Mouse (Mus musculus): ENCODE results near the gene Ccsap. TPM values are rescaled to one million over a fixed set of nuclear protein-coding genes. Genes with fewer than 3 reads are reported as not detected.

Ccsap gene
- polyA plus RNA-seq, 1 experiment = 2.3 TPM

GRCm38 (mm10) chr8:123896774-123897173, 36.8 kb upstream of the Ccsap start:
- Histone ChIP-seq H3K36me3 (ENCODE audit: control insufficient read depth, insufficient read depth) (no peaks in the 10 kb centered on the region), H3K27me3 (ENCODE audit: control insufficient read depth, insufficient read depth, insufficient read length) (no peaks in the 10 kb centered on the region), H3K4me3 (peak overlapping the region; percentile 13), H3ac (ENCODE audit: control insufficient read depth, insufficient read length) (no peak overlapping the region), H3K4me2 (ENCODE audit: low read depth) (peak overlapping the region; percentile 57), H3K79me2 (ENCODE audit: control insufficient read depth, insufficient read depth) (peaks cover 6% of the 10 kb centered on the region)
- TF ChIP-seq REST (IDR thresholded peaks at IDR 0.05; ENCODE audit: insufficient read depth, insufficient read length) (no peak), TCF12 (IDR thresholded peaks at IDR 0.05; ENCODE audit: insufficient read depth, poor library complexity, severe bottlenecking) (no peak)

DNA sequence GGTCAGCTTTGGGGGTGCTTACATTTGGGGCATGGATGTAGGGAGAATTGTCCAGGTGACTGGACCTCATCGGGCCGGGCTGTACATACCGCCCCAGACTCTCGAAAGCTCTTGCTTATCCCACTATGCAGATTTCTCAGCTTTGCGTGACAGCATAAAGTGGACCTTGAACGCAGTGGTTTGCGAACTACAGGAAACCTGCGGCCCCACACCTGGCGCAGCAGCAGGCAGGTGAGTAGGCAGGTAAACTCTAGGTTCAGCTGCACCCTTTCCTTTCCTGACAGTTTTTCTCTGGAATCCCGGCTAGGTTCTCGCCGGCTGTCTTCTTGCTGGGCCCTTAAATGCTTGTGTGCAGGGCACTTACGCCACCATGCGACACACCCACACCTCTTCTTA, 36.4 kb upstream of the Ccsap start:
- H3K4me3 ChIP-seq = peak overlapping the region; percentile 13
- no peaks in the 10 kb centered on the region for H3K27me3 ChIP-seq (ENCODE audit: control insufficient read depth, insufficient read depth, insufficient read length)
- no peak for TF ChIP-seq POLR2A (IDR thresholded peaks at IDR 0.05; ENCODE audit: insufficient read length, low read depth)
- no peak for TF ChIP-seq USF1 (IDR thresholded peaks at IDR 0.05; ENCODE audit: low read depth)
- no peaks in the 10 kb centered on the region for H3K36me3 ChIP-seq (ENCODE audit: control insufficient read depth, insufficient read depth)
- H3K79me2 ChIP-seq (ENCODE audit: control insufficient read depth, insufficient read depth) = peaks cover 6% of the 10 kb centered on the region
- peak overlapping the region; percentile 57 for H3K4me2 ChIP-seq (ENCODE audit: low read depth)
- no peak overlapping the region for H3ac ChIP-seq (ENCODE audit: control insufficient read depth, insufficient read length)

DNA sequence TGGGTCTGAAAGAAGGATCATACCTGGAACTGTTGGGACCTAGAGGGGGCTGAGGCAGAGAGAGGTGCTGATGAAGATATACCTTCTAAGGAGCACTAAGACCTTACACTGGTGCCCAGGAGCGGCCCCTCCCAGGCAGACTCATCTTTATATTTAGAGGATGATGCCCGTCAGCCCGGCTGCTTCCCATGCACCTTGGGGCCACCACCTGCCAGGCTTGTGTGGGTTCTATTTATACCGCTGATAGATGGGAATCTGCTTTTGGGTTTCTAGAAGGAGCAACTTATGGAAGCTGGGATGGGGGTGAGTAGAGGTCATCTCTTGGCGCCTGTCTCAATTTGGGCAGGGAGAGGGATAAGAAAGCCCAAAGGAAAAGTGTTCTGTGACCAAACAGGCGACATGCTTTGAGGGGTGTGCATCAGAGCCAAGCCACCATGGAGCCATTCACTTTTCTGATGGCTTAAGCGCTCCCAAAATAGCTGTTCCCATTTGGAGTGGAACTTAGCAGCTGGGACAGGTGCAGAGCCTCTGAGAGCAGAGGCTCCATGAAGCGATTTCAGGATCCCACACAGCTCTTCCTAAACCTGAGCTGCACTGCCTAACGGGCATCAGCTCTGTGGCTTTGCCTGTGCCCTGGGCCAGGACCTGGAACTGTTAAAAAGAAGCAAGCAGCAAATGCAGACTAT, 35.8 kb upstream of the Ccsap start:
- H3K4me2 ChIP-seq (ENCODE audit: low read depth) = peak overlapping the region; percentile 65
- H3K27me3 ChIP-seq (ENCODE audit: control insufficient read depth, insufficient read depth, insufficient read length) = no peaks in the 10 kb centered on the region
- TF ChIP-seq TCF3 (IDR thresholded peaks at IDR 0.05; ENCODE audit: insufficient read length, low read depth) (peak; percentile 37), TCF12 (IDR thresholded peaks at IDR 0.05; ENCODE audit: insufficient read depth, poor library complexity, severe bottlenecking) (peak; percentile 96), MAX (IDR thresholded peaks at IDR 0.05; ENCODE audit: low read depth) (no peak), REST (IDR thresholded peaks at IDR 0.05; ENCODE audit: insufficient read depth, insufficient read length) (no peak), MYOG (IDR thresholded peaks at IDR 0.05; ENCODE audit: control insufficient read depth in 1 of 3, insufficient read depth in 1 of 3, insufficient read length in 2 of 3, low read depth in 2 of 3) (peak; percentile 75 to 98 (median 85)), E2F4 (IDR thresholded peaks at IDR 0.05; ENCODE audit: insufficient read depth) (no peak), MYOD1 (IDR thresholded peaks at IDR 0.05; ENCODE audit: control insufficient read depth in 1 of 3, insufficient read length in 2 of 3, low read depth in 2 of 3) (peak; percentile 89 to 91 (median 89)), USF1 (IDR thresholded peaks at IDR 0.05; ENCODE audit: low read depth) (no peak), SRF (IDR thresholded peaks at IDR 0.05; ENCODE audit: control insufficient read depth, insufficient read length, low read depth) (no peak), POLR2AphosphoS2 (IDR thresholded peaks at IDR 0.05; ENCODE audit: insufficient read length, low read depth) (peak; percentile 24), POLR2A (IDR thresholded peaks at IDR 0.05; ENCODE audit: insufficient read length, low read depth) (peak; percentile 32)
- H3K79me2 ChIP-seq (ENCODE audit: control insufficient read depth, insufficient read depth) = peaks cover 6% of the 10 kb centered on the region
- no peak overlapping the region for H3ac ChIP-seq (ENCODE audit: control insufficient read depth, insufficient read length)
- no peaks in the 10 kb centered on the region for H3K36me3 ChIP-seq (ENCODE audit: control insufficient read depth, insufficient read depth)
- H3K4me3 ChIP-seq = peak overlapping the region; percentile 67

GRCm38 (mm10) chr8:123895230-123895629, 35.2 kb upstream of the Ccsap start:
- no peaks in the 10 kb centered on the region for H3K36me3 ChIP-seq (ENCODE audit: control insufficient read depth, insufficient read depth)
- no peaks in the 10 kb centered on the region for H3K27me3 ChIP-seq (ENCODE audit: control insufficient read depth, insufficient read depth, insufficient read length)
- H3ac ChIP-seq (ENCODE audit: control insufficient read depth, insufficient read length) = no peak overlapping the region
- H3K4me3 ChIP-seq = peak overlapping the region; percentile 67
- H3K4me2 ChIP-seq (ENCODE audit: low read depth) = peak overlapping the region; percentile 65
- no peak for TF ChIP-seq SRF (IDR thresholded peaks at IDR 0.05; ENCODE audit: control insufficient read depth, insufficient read length, low read depth)
- no peak for TF ChIP-seq MAX (IDR thresholded peaks at IDR 0.05; ENCODE audit: low read depth)
- TF ChIP-seq CEBPB (IDR thresholded peaks at IDR 0.05; ENCODE audit: insufficient read depth, poor library complexity, severe bottlenecking) = no peak
- no peak for TF ChIP-seq E2F4 (IDR thresholded peaks at IDR 0.05; ENCODE audit: insufficient read depth)
- peak; percentile 98 for TF ChIP-seq TCF12 (IDR thresholded peaks at IDR 0.05; ENCODE audit: insufficient read depth, poor library complexity, severe bottlenecking)
- peak; percentile 96 to 100 (median 99) for TF ChIP-seq MYOD1 (IDR thresholded peaks at IDR 0.05; ENCODE audit: control insufficient read depth in 1 of 3, insufficient read length in 2 of 3, low read depth in 2 of 3)
- peak; percentile 97 to 99 (median 99) for TF ChIP-seq MYOG (IDR thresholded peaks at IDR 0.05; ENCODE audit: control insufficient read depth in 1 of 3, insufficient read depth in 1 of 3, insufficient read length in 2 of 3, low read depth in 2 of 3)
- TF ChIP-seq TCF3 (IDR thresholded peaks at IDR 0.05; ENCODE audit: insufficient read length, low read depth) = peak; percentile 96
- no peak for TF ChIP-seq POLR2AphosphoS2 (IDR thresholded peaks at IDR 0.05; ENCODE audit: insufficient read length, low read depth)
- TF ChIP-seq USF1 (IDR thresholded peaks at IDR 0.05; ENCODE audit: low read depth) = no peak
- no peak for TF ChIP-seq POLR2A (IDR thresholded peaks at IDR 0.05; ENCODE audit: insufficient read length, low read depth)
- no peak for TF ChIP-seq REST (IDR thresholded peaks at IDR 0.05; ENCODE audit: insufficient read depth, insufficient read length)
- H3K79me2 ChIP-seq (ENCODE audit: control insufficient read depth, insufficient read depth) = peaks cover 6% of the 10 kb centered on the region

DNA sequence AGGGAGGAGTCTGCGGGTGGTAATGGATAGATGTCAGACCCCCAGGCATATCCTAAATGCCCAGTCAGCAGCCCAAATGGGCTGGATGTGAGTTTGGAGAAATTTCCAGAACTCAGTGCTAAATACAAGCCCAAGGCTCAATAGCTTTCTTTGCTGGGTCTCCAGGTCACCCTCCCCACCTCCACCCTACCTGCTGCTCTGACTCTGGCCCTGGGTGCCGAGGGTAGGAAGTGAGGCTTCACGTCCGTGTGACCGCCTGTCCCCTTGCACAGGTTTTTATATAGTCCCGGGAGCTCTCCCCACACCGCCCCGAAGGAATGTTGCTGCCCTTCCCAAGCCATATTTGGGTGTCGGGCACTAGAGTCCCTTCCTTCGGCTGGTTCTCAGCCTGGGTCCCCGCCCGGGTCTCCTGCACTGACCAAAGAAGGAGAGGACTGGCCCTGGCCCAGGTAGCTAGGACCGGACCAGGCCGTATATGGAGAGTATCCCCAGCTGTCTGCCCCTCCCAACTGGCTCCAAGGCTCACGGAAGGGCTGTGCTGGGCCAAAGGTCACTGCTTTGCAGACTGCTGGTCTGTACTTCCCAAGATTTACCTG, 34.6 kb upstream of the Ccsap start, which contains the start of gene Acta1:
Acta1 (minus strand) TSS at position 250 of the 596 bp plus-strand sequence.
- Histone ChIP-seq H3K79me2 (ENCODE audit: control insufficient read depth, insufficient read depth) (peaks cover 6% of the 10 kb centered on the region), H3K4me2 (ENCODE audit: low read depth) (peak within 1 kb of the TSS; percentile 65), H3ac (ENCODE audit: control insufficient read depth, insufficient read length) (no peak within 1 kb of the TSS), H3K36me3 (ENCODE audit: control insufficient read depth, insufficient read depth) (no peaks in the 10 kb centered on the region), H3K27me3 (ENCODE audit: control insufficient read depth, insufficient read depth, insufficient read length) (no peaks in the 10 kb centered on the region), H3K4me3 (peak within 1 kb of the TSS; percentile 67)
- no peak for TF ChIP-seq CEBPB (IDR thresholded peaks at IDR 0.05; ENCODE audit: insufficient read depth, poor library complexity, severe bottlenecking)
- TF ChIP-seq MYOG (IDR thresholded peaks at IDR 0.05; ENCODE audit: control insufficient read depth in 1 of 3, insufficient read depth in 1 of 3, insufficient read length in 2 of 3, low read depth in 2 of 3) = peak; percentile 26 to 83 (median 61)
- TF ChIP-seq REST (IDR thresholded peaks at IDR 0.05; ENCODE audit: insufficient read depth, insufficient read length) = no peak
- TF ChIP-seq POLR2A (IDR thresholded peaks at IDR 0.05; ENCODE audit: insufficient read length, low read depth) = peak; percentile 90
- no peak for TF ChIP-seq USF1 (IDR thresholded peaks at IDR 0.05; ENCODE audit: low read depth)
- peak; percentile 98 for TF ChIP-seq SRF (IDR thresholded peaks at IDR 0.05; ENCODE audit: control insufficient read depth, insufficient read length, low read depth)
- TF ChIP-seq TCF3 (IDR thresholded peaks at IDR 0.05; ENCODE audit: insufficient read length, low read depth) = no peak
- TF ChIP-seq E2F4 (IDR thresholded peaks at IDR 0.05; ENCODE audit: insufficient read depth) = no peak
- no peak for TF ChIP-seq MAX (IDR thresholded peaks at IDR 0.05; ENCODE audit: low read depth)
- peak in 2 of 3 experiments; percentile 46 to 47 for TF ChIP-seq MYOD1 (IDR thresholded peaks at IDR 0.05; ENCODE audit: control insufficient read depth in 1 of 3, insufficient read length in 2 of 3, low read depth in 2 of 3)
- no peak for TF ChIP-seq TCF12 (IDR thresholded peaks at IDR 0.05; ENCODE audit: insufficient read depth, poor library complexity, severe bottlenecking)
- peak; percentile 96 for TF ChIP-seq POLR2AphosphoS2 (IDR thresholded peaks at IDR 0.05; ENCODE audit: insufficient read length, low read depth)

Data from myocyte (in vitro differentiated cells).